Mouse (Mus musculus): Measurements from ENCODE around the gene 2410004P03Rik.

DNA sequence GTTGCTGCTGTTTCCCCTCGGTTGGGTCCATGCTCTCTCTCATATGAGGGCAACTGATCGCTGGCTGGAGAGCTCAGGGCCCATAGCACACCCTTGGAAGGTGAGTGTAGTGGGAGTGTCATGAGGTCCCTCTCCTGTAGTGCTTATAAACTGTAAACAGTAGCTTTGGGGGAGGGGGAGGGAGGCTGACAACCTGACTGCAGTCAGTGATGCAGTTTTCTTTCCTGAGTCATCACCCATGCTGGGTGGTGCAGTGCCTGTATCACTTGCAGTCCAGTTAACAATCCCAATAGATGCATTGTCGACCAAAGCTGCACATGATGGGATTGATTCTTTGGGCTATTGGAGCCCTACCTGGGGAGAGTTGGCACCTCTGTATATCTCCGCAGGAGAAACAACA is 10.3 kb downstream of the 2410004P03Rik start:
- no peak for TF ChIP-seq CTCF (IDR thresholded peaks at IDR 0.05)
- no peak for TF ChIP-seq EP300 (IDR thresholded peaks at IDR 0.05; ENCODE audit: insufficient read depth, low read depth, low read length)
- TF ChIP-seq POLR2A (IDR thresholded peaks at IDR 0.05; ENCODE audit: insufficient read depth, low read depth, low read length): no peak

All from heart, adult 2 months (tissue).